Mouse (Mus musculus) neural tube, embryonic 12.5 days (tissue): Measurements from ENCODE around the gene Osbpl9. TPM values are rescaled to one million over a fixed set of nuclear protein-coding genes. Genes with fewer than 3 reads are reported as not detected.

Experiments
- microRNA counts: library from miRNA; unstranded; fragments of <30 nt; microRNA quantifications from one replicate; lab custom pipeline; 2017
- microRNA-seq: library from miRNA; unstranded; fragments of <30 nt; microRNA quantifications from one replicate; pipeline ENCODE4, GENCODE M21; 2017
- polyA plus RNA-seq: library from polyadenylated mRNA; unstranded; fragments of >200 nt; fragmentation: Nextera tagmentation; extraction: Ambion mirVana; gene quantifications from 2 replicates; pipeline ENCODE4 v1.2.1, GENCODE M21; 2016

Osbpl9 gene
- polyA plus RNA-seq, 1 experiment from 2014 or later = 95.9 TPM

MicroRNAs within 50 kb of the gene (microRNA counts, 519-probe panel; counts per million panel counts)
- microRNA mmu-miR-761 (lab: Ali Mortazavi, UCI) = 342 counts per million, percentile 67 among the panel's probes with 10 or more counts

Small RNA genes within 50 kb of the gene (microRNA-seq; reads per million reads assigned to microRNA genes)
- not detected for gene Mir761

Other genes with a start within 250 kb of the Osbpl9 start
- gene Nrd1, start 201.6 kb downstream of the Osbpl9 start, polyA plus RNA-seq = 94.4 and 106 TPM in 2 replicates
- 0.71 and 1.4 TPM in 2 replicates for gene Calr4, start 32.2 kb upstream of the Osbpl9 start, polyA plus RNA-seq
- gene Eps15, start 78.0 kb upstream of the Osbpl9 start, polyA plus RNA-seq = 62.3 and 71.7 TPM in 2 replicates
- gene Ttc39a, start 204.4 kb upstream of the Osbpl9 start, polyA plus RNA-seq = 1.2 and 1.3 TPM in 2 replicates